Mouse (Mus musculus) thymus, adult 2 months (tissue): Measurements from ENCODE around the gene Pigm.

ENCODE experiments used
- CTCF ChIP-seq: fragments of 200-500 bp; IDR thresholded peaks from 2 replicates; pipeline ENCODE4 v1.5.1; 2012; ENCODE audit warnings: mild to moderate bottlenecking, control low read depth, low read length, moderate library complexity, borderline replicate concordance; ENCODE audit not compliant: control insufficient read depth, poor library complexity, insufficient read depth; ENCODE audit errors: extremely low read depth
- POLR2A ChIP-seq: fragments of 200-500 bp; IDR thresholded peaks from 2 replicates; pipeline ENCODE4 v1.6.1; 2012; ENCODE audit warnings: mild to moderate bottlenecking, low read length, control low read depth, moderate library complexity; ENCODE audit not compliant: control insufficient read depth, poor library complexity, insufficient read depth; ENCODE audit errors: extremely low read depth

DNA sequence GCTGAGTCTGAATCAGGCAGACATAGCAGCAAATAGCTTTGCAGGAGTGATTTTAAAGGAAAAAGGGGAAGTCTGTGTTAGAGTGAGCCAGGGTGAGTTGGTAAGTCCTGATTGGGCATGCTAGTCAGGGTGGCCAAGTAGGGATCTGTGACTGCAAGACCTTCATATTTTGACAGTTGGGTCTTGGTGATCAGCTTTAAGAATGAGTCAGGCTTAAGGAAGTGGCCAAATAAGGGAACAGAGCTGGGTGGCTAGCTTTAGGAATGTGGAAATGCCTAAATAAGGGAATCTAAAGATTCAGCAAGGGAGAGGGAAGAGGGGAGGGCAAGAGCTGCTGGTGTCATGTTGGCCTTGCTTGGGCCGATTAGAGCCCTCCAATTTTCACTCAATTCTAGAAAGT lies 47.0 kb downstream of the Pigm start:
- no peak for TF ChIP-seq CTCF
- TF ChIP-seq POLR2A = no peak
